Mouse (Mus musculus): ENCODE results near the gene Smtn.

GRCm38 (mm10) chr11:3519756-3520398 lies 20.5 kb downstream of the Smtn start:
- no peak for TF ChIP-seq CTCF (conservative IDR thresholded peaks at IDR 0.05; ENCODE audit: low read length)
- TF ChIP-seq NANOG (IDR thresholded peaks at IDR 0.05; ENCODE audit: borderline replicate concordance, low read length): no peak

Data from E14TG2a.4 (cell line).